Mouse (Mus musculus) gastrocnemius, postnatal 36 days (tissue): ENCODE measurements at regions not wholly inside any gene's neighbourhood (a gene's known extent, or its start where the extent isn't known, plus 50 kb on each side); places are given as distances from the start of the nearest gene placed in this dataset.

ENCODE experiments used
- DNase-seq, 2 experiments: peaks; one replicate each; pipeline ENCODE4 v3.0.0; 2022
- intact Hi-C: fragments of 180-260 bp; cut with DNase I; formaldehyde crosslinking; loops from one replicate; pipeline ENCODE4 v1.15.1; 2025

DNA sequence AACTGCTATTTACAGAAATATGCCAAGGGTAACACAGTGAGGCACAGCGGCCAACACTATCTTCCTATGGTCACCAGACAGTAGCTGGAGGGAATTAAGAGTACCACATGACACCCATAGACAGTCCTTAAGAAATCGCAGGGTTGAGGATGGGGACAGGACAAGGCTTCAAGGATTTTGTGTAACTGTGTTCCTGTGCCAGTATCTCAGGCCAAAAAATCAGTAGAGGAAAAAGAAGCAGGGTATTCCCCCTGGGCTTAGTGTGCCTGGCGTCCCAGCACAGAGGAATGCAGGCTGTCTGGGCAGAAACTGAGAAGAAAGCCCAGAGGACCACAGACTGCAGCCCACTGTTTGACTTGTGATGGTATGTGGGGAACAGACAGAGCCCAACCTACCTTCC lies 147.3 kb downstream of the Ptger3 start:
- intact Hi-C loops: no loop called here
- DNase-seq: no peak

GRCm38 (mm10) chr3:157710790-157711381 lies 144.2 kb downstream of the Ptger3 start:
- no peak for DNase-seq
- intact Hi-C loops: no loop called here

DNA sequence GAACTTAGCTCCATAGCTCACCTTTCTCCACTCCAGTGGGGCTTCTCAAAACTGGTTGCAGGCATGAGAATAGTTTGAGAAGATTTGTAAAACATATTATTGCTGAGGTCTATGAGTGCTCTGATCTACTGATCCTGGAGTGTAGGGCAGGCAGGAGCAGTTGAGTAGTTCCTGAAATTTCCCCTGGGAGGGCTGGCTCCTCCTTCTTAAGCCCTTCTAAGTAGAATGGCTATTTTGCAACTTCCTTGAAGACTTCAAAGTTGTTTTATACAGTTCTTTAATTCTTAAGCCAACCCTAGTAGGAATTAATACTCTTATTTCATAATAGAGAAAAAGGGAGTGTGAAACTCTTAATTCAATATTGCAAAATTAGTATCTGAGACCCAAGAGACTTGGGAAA lies 133.3 kb downstream of the Ptger3 start:
- intact Hi-C loops: no loop called here
- no peak for DNase-seq

GRCm38 (mm10) chr3:157698529-157698928 lies 131.8 kb downstream of the Ptger3 start:
- intact Hi-C loops: no loop called here
- no peak for DNase-seq

DNA sequence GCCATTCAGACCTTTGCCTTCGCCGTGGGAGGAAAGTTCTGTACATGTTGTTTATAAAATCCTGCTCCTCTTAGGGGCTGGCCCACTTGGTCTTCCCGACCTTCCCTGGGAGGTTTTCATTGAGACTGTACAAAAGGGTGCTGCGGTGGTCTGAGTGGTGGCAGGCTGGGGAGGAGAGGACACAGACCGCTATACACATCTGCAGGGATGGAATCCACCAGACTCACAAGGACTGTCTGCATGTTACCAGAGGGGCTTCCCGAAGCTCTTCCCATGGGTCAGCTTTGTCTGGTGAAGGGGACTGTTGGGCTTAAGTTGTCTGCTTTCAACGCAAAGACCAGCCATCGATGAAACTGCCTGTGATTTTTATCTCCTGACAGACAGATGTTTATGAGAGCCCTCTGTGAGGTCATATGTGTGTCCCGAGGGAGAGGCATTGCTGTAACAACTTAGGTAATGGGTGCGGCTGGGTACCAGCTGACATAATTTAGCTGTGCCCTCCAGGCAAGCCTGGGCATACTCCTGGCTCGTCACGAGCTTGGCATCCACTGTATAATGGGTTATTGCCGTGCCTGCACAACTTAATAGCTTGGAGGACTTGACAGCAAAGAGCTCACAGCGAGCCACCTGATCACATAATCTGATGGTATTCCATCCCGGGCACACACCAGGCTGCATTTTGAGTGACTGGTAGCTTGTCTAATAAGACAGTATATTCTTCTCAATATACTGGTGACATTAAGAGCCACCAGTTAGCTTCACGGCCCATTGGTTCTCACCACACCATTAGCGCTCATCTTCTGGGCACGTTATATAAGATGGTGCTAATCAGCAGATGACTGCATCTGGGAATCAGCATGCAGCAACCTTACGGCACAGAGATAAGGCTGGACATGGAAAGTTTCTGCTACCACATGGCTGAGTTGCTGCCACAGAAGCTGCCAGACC lies 128.7 kb downstream of the Ptger3 start:
- no peak for DNase-seq
- intact Hi-C loops: no loop called here
